Mouse (Mus musculus) layer of hippocampus, postnatal 14 days (tissue): ENCODE results near the gene Lix1l. TPM values are rescaled to one million over a fixed set of nuclear protein-coding genes. Genes with fewer than 3 reads are reported as not detected.

Experiments
- DNase-seq, 2 experiments: peaks; one replicate each; pipeline ENCODE4 v3.0.0; 2021 to 2022; ENCODE audit warnings: low spot score in 2 of 2, mixed read lengths in 1 of 2
- total RNA-seq, 2 experiments: library from RNA; stranded (reverse); gene quantifications; 2 replicates each; pipeline ENCODE4 v1.2.3; 2021

Gene Lix1l
- total RNA-seq, 2 experiments from 2014 or later: 31.6 to 32.8 TPM

- peak; percentile 61 to 66 for DNase-seq
Measured at GRCm38 (mm10) chr3:96669727-96670468, 68.9 kb downstream of the Lix1l start, which contains the start of gene Ankrd35. Ankrd35 (plus strand) TSS chr3:96670131.

GRCm38 (mm10) chr3:96671519-96671918 lies 70.6 kb downstream of the Lix1l start:
- no peak for DNase-seq

- no peak for DNase-seq
Measured at GRCm38 (mm10) chr3:96673514-96673913, 72.6 kb downstream of the Lix1l start.

- DNase-seq: no peak
Measured at GRCm38 (mm10) chr3:96674442-96674841, 73.5 kb downstream of the Lix1l start.

- no peak for DNase-seq
Measured at GRCm38 (mm10) chr3:96675171-96675570, 74.2 kb downstream of the Lix1l start.

- no peak for DNase-seq
Measured at GRCm38 (mm10) chr3:96675690-96676089, 74.7 kb downstream of the Lix1l start.

Other genes with a start within 250 kb of the Lix1l start
- gene BC107364, start 148.8 kb upstream of the Lix1l start, total RNA-seq: not detected
- gene Hfe2, start 76.0 kb upstream of the Lix1l start, total RNA-seq: under 1 TPM in 1 of 2 experiments, not detected in 1; 0.16 TPM
- gene Txnip, start 43.2 kb upstream of the Lix1l start, total RNA-seq: 10 to 100 TPM; 48.3 to 49.8 TPM
- gene Gm16253, start 24.2 kb upstream of the Lix1l start, total RNA-seq: not detected
- 10 to 100 TPM; 26.7 to 29.7 TPM for gene Polr3gl, start 7.0 kb upstream of the Lix1l start, total RNA-seq
- 10 to 100 TPM; 45.9 to 51.8 TPM for gene Ankrd34a, start 4.5 kb upstream of the Lix1l start, total RNA-seq
- 10 to 100 TPM; 51.9 to 52.5 TPM for gene Rbm8a, start 28.8 kb downstream of the Lix1l start, total RNA-seq
- gene Pex11b, start 34.2 kb downstream of the Lix1l start, total RNA-seq: 10 to 100 TPM; 48.1 to 49.8 TPM
- gene Gm42957, start 34.3 kb downstream of the Lix1l start, total RNA-seq: under 1 TPM; 0.10 to 0.44 TPM
- gene Itga10, start 44.4 kb downstream of the Lix1l start, total RNA-seq: 1 to 10 TPM; 1.1 to 2.5 TPM
- 1 to 10 TPM; 6.4 to 6.5 TPM for gene Ankrd35, start 69.0 kb downstream of the Lix1l start, total RNA-seq
- 10 to 100 TPM; 28.1 to 30.0 TPM for gene Pias3, start 95.2 kb downstream of the Lix1l start, total RNA-seq
- gene Nudt17, start 107.4 kb downstream of the Lix1l start, total RNA-seq: 10 to 100 TPM; 12.1 to 14.6 TPM
- 10 to 100 TPM; 25.5 to 26.3 TPM for gene Polr3c, start 126.5 kb downstream of the Lix1l start, total RNA-seq
- gene Rnf115, start 126.5 kb downstream of the Lix1l start, total RNA-seq: 10 to 100 TPM; 59.6 to 60.9 TPM
- under 1 TPM; 0.29 to 0.58 TPM for gene Pdzk1, start 228.1 kb downstream of the Lix1l start, total RNA-seq
- gene Cd160, start 228.2 kb downstream of the Lix1l start, total RNA-seq: not detected